Mouse (Mus musculus): ENCODE measurements around the gene Hnf1a.

DNA sequence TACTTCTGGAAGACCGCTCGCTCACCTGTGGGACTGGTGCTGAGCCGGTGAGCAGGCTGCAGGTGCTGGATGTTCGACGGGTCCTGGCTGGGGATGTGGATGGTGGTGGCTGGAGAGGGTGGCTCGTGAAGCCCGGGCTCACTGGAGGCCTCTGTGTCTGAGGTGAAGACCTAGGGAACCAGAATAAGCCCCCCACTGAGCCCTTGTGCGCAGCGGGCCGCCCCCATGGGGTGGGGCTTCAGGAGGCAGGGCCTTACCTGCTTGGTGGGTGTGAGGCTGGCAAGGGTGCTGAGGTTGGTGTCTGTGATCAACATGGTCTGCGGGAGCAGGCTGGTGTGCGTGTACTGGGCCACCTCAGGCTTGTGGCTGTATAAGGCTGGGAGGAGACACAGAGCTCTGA, 20.2 kb downstream of the Hnf1a start:
- TF ChIP-seq CTCF (IDR thresholded peaks at IDR 0.05; ENCODE audit: low read depth) (no peak), EP300 (IDR thresholded peaks at IDR 0.05; ENCODE audit: low read depth) (no peak)
